Mouse (Mus musculus): ENCODE data around the gene Vrk1. TPM values are rescaled to one million over a fixed set of nuclear protein-coding genes. Genes with fewer than 3 reads are reported as not detected.

The Vrk1 gene
- polyA plus RNA-seq, 1 experiment = 10.3 TPM

DNA sequence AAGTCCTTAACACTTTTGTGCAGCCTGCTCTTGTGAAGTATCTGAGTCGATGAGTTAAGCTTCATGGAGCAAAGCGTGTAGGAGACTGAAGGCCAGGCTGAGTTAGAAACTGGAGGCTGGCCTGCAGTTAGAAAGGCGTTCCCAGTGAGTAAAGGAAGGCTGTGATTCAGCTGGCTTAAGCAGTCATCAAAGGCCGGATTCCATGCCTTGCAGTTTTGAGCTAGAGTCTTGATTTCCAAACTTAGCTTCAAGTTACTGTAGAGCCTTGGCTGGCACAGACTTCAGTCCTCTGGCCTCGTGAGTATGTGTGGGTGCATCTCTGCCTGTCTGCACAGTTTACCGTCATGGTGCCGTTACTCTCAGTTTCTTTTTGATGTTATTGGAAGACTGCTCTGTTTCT lies 42.2 kb downstream of the Vrk1 start:
- Histone ChIP-seq H3K4me2 (ENCODE audit: low read depth) (no peak overlapping the region), H3ac (ENCODE audit: control insufficient read depth, insufficient read length) (no peak overlapping the region), H3K79me2 (ENCODE audit: control insufficient read depth, insufficient read depth) (no peaks in the 10 kb centered on the region), H3K36me3 (ENCODE audit: control insufficient read depth, insufficient read depth) (no peaks in the 10 kb centered on the region), H3K27me3 (ENCODE audit: control insufficient read depth, insufficient read depth, insufficient read length) (no peaks in the 10 kb centered on the region), H3K4me3 (no peak overlapping the region)
- TF ChIP-seq E2F4 (IDR thresholded peaks at IDR 0.05; ENCODE audit: insufficient read depth) (no peak), REST (IDR thresholded peaks at IDR 0.05; ENCODE audit: insufficient read depth, insufficient read length) (no peak)

DNA sequence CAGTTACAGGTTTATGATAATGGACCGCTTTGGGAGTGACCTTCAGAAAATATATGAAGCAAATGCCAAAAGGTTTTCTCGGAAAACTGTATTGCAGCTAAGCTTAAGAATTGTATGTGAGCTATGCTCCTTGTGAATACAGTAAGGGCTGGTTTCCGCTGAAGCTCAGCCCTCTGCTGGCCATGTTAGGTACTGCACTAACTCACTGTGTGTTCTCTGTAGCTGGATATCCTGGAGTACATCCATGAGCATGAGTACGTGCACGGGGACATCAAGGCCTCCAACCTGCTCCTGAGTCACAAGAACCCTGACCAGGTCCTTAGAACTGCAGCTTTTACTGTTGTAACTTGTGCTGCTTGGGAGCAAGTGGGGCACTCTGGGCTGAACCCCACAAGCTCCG lies 45.8 kb downstream of the Vrk1 start:
- H3K4me2 ChIP-seq (ENCODE audit: low read depth) = no peak overlapping the region
- no peak overlapping the region for H3K4me3 ChIP-seq
- H3K79me2 ChIP-seq (ENCODE audit: control insufficient read depth, insufficient read depth) = no peaks in the 10 kb centered on the region
- H3K36me3 ChIP-seq (ENCODE audit: control insufficient read depth, insufficient read depth) = no peaks in the 10 kb centered on the region
- H3K27me3 ChIP-seq (ENCODE audit: control insufficient read depth, insufficient read depth, insufficient read length) = no peaks in the 10 kb centered on the region
- TF ChIP-seq CEBPB (IDR thresholded peaks at IDR 0.05; ENCODE audit: insufficient read depth, poor library complexity, severe bottlenecking) (no peak), USF1 (IDR thresholded peaks at IDR 0.05; ENCODE audit: low read depth) (no peak), TCF3 (IDR thresholded peaks at IDR 0.05; ENCODE audit: insufficient read length, low read depth) (no peak), REST (IDR thresholded peaks at IDR 0.05; ENCODE audit: insufficient read depth, insufficient read length) (no peak), POLR2A (IDR thresholded peaks at IDR 0.05; ENCODE audit: insufficient read length, low read depth) (no peak), MYOD1 (IDR thresholded peaks at IDR 0.05; ENCODE audit: control insufficient read depth in 1 of 3, insufficient read length in 2 of 3, low read depth in 2 of 3) (no peak), SRF (IDR thresholded peaks at IDR 0.05; ENCODE audit: control insufficient read depth, insufficient read length, low read depth) (no peak), TCF12 (IDR thresholded peaks at IDR 0.05; ENCODE audit: insufficient read depth, poor library complexity, severe bottlenecking) (no peak), MYOG (IDR thresholded peaks at IDR 0.05; ENCODE audit: control insufficient read depth in 1 of 3, insufficient read depth in 1 of 3, insufficient read length in 2 of 3, low read depth in 2 of 3) (no peak), MAX (IDR thresholded peaks at IDR 0.05; ENCODE audit: low read depth) (no peak), E2F4 (IDR thresholded peaks at IDR 0.05; ENCODE audit: insufficient read depth) (no peak), POLR2AphosphoS2 (IDR thresholded peaks at IDR 0.05; ENCODE audit: insufficient read length, low read depth) (no peak)
- H3ac ChIP-seq (ENCODE audit: control insufficient read depth, insufficient read length) = no peak overlapping the region

DNA sequence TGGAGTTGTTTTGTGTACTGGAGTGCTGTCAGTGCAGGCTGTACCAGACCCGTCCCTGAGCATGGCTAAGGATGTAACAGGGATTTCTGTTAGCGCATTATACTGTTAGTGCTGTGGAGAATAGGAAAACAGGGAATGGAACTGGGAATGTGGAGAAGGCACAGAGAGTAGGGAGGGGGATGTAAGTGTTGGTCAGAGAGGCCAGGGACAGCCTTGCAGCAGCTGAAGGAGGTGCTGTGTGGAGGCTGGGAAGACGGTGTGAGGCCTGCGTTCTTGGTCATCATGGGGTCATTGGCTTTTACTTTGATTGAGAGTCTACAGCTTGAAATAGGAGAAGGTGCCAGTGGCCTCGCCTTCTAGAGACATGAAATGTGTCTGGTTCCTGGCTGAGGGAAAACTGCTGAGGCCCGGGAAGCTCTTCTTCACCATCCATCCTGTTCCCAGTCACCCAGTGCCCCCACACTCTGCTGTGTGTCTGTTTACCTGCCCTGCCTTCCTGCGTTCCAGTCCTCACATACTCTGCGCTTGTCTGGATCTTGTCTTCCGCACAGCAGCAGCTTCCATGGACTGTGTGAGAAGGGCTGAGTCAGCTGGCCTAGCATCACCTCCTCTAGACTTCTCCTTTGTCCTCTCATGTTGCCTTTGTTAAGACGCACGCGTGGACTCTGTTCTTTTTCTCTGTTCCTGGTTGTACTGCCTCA lies 50.0 kb downstream of the Vrk1 start:
- TF ChIP-seq SRF (IDR thresholded peaks at IDR 0.05; ENCODE audit: control insufficient read depth, insufficient read length, low read depth) (no peak), POLR2A (IDR thresholded peaks at IDR 0.05; ENCODE audit: insufficient read length, low read depth) (no peak)
- Histone ChIP-seq H3K79me2 (ENCODE audit: control insufficient read depth, insufficient read depth) (no peaks in the 10 kb centered on the region), H3K27me3 (ENCODE audit: control insufficient read depth, insufficient read depth, insufficient read length) (no peaks in the 10 kb centered on the region), H3ac (ENCODE audit: control insufficient read depth, insufficient read length) (no peak overlapping the region), H3K4me2 (ENCODE audit: low read depth) (no peak overlapping the region), H3K4me3 (no peak overlapping the region), H3K36me3 (ENCODE audit: control insufficient read depth, insufficient read depth) (no peaks in the 10 kb centered on the region)

DNA sequence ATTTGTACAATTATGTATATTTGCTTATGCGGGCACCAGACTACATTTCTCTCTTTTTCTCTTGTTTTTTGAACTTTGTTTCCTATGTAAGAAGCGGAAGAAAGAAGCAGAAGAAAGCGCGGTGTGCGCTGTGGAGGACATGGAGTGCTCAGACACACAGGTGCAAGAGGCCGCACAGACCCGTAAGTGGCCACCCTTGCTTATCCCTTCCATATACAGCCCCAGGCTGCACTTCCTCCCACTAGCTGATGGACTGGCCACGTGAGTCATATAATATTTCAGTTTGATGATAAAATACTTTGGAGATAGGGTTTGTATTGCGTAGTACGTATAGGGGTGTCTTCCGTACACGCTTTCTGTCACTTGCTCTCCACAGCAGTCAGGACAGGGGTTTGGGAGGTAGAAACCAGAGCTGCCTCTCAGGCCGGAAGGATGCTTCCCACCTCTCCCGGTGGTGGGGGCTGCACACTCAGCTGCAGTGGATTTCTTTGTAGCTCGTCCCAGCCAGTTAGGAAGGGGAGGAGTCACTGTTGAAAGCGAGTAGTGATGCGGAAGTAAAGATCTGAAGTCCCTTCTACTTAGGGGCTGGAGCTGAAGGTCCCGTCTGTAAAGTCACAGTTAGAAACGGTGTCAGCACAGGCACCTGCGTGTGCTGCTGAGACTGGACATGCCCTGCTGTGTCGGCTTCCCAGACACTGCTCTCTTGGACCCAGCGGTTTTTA lies 60.6 kb downstream of the Vrk1 start:
- Histone ChIP-seq H3K27me3 (ENCODE audit: control insufficient read depth, insufficient read depth, insufficient read length) (no peaks in the 10 kb centered on the region), H3K4me3 (no peak overlapping the region), H3K79me2 (ENCODE audit: control insufficient read depth, insufficient read depth) (no peaks in the 10 kb centered on the region), H3K36me3 (ENCODE audit: control insufficient read depth, insufficient read depth) (peaks cover 7% of the 10 kb centered on the region), H3ac (ENCODE audit: control insufficient read depth, insufficient read length) (no peak overlapping the region), H3K4me2 (ENCODE audit: low read depth) (no peak overlapping the region)
- no peak for TF ChIP-seq TCF12 (IDR thresholded peaks at IDR 0.05; ENCODE audit: insufficient read depth, poor library complexity, severe bottlenecking)
- no peak for TF ChIP-seq TCF3 (IDR thresholded peaks at IDR 0.05; ENCODE audit: insufficient read length, low read depth)
- no peak for TF ChIP-seq SRF (IDR thresholded peaks at IDR 0.05; ENCODE audit: control insufficient read depth, insufficient read length, low read depth)
- TF ChIP-seq E2F4 (IDR thresholded peaks at IDR 0.05; ENCODE audit: insufficient read depth) = no peak
- TF ChIP-seq POLR2AphosphoS2 (IDR thresholded peaks at IDR 0.05; ENCODE audit: insufficient read length, low read depth) = no peak
- TF ChIP-seq REST (IDR thresholded peaks at IDR 0.05; ENCODE audit: insufficient read depth, insufficient read length) = no peak
- no peak for TF ChIP-seq USF1 (IDR thresholded peaks at IDR 0.05; ENCODE audit: low read depth)
- TF ChIP-seq POLR2A (IDR thresholded peaks at IDR 0.05; ENCODE audit: insufficient read length, low read depth) = no peak
- TF ChIP-seq CEBPB (IDR thresholded peaks at IDR 0.05; ENCODE audit: insufficient read depth, poor library complexity, severe bottlenecking) = no peak
- no peak for TF ChIP-seq MAX (IDR thresholded peaks at IDR 0.05; ENCODE audit: low read depth)
- no peak for TF ChIP-seq MYOD1 (IDR thresholded peaks at IDR 0.05; ENCODE audit: control insufficient read depth in 1 of 3, insufficient read length in 2 of 3, low read depth in 2 of 3)
- no peak for TF ChIP-seq MYOG (IDR thresholded peaks at IDR 0.05; ENCODE audit: control insufficient read depth in 1 of 3, insufficient read depth in 1 of 3, insufficient read length in 2 of 3, low read depth in 2 of 3)

DNA sequence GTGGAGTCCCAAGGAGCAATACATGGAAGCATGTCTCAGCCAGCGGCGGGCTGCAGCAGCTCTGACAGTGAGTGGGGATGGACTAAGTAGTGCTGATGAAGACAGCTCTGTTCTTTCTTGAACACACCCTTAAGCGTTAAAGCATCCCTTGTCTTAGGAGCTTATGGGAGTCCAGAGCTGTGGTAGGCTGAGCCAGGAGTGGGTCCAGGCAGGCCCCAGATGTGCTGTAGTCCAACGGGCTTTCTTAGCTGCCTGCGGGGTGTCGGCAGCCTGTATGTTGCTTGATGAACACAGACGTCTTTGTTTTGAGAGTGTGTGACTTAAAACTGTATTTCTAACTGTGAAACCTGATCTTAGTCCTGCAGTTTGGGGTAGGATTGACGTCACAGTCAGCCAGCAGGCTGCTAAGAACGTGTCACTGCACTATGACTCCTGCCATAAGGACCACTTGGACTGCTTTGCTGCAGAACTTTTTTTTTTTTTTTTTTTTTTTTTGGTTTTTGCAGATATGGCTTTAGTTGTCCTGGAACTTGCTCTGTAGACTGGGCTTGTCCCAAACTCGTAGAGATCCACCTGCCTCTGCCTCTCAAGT lies 61.6 kb downstream of the Vrk1 start:
- Histone ChIP-seq H3K4me2 (ENCODE audit: low read depth) (no peak overlapping the region), H3K4me3 (no peak overlapping the region), H3K79me2 (ENCODE audit: control insufficient read depth, insufficient read depth) (no peaks in the 10 kb centered on the region), H3ac (ENCODE audit: control insufficient read depth, insufficient read length) (no peak overlapping the region), H3K27me3 (ENCODE audit: control insufficient read depth, insufficient read depth, insufficient read length) (no peaks in the 10 kb centered on the region), H3K36me3 (ENCODE audit: control insufficient read depth, insufficient read depth) (no peaks in the 10 kb centered on the region)
- no peak for TF ChIP-seq USF1 (IDR thresholded peaks at IDR 0.05; ENCODE audit: low read depth)
- TF ChIP-seq REST (IDR thresholded peaks at IDR 0.05; ENCODE audit: insufficient read depth, insufficient read length) = no peak
- no peak for TF ChIP-seq E2F4 (IDR thresholded peaks at IDR 0.05; ENCODE audit: insufficient read depth)
- no peak for TF ChIP-seq SRF (IDR thresholded peaks at IDR 0.05; ENCODE audit: control insufficient read depth, insufficient read length, low read depth)
- no peak for TF ChIP-seq POLR2AphosphoS2 (IDR thresholded peaks at IDR 0.05; ENCODE audit: insufficient read length, low read depth)
- TF ChIP-seq TCF12 (IDR thresholded peaks at IDR 0.05; ENCODE audit: insufficient read depth, poor library complexity, severe bottlenecking) = no peak
- no peak for TF ChIP-seq MYOD1 (IDR thresholded peaks at IDR 0.05; ENCODE audit: control insufficient read depth in 1 of 3, insufficient read length in 2 of 3, low read depth in 2 of 3)
- no peak for TF ChIP-seq MAX (IDR thresholded peaks at IDR 0.05; ENCODE audit: low read depth)
- TF ChIP-seq CEBPB (IDR thresholded peaks at IDR 0.05; ENCODE audit: insufficient read depth, poor library complexity, severe bottlenecking) = no peak
- TF ChIP-seq TCF3 (IDR thresholded peaks at IDR 0.05; ENCODE audit: insufficient read length, low read depth) = no peak
- no peak for TF ChIP-seq MYOG (IDR thresholded peaks at IDR 0.05; ENCODE audit: control insufficient read depth in 1 of 3, insufficient read depth in 1 of 3, insufficient read length in 2 of 3, low read depth in 2 of 3)
